Mouse (Mus musculus) midbrain, embryonic 15.5 days (tissue): ENCODE measurements around the gene Gm49630. TPM values are rescaled to one million over a fixed set of nuclear protein-coding genes. Genes with fewer than 3 reads are reported as not detected.
A peak's percentile ranks its signal among the peaks of the same experiment; 100 is the strongest.
"Not testable (repeated sequence)": the region's sequence is repeated elsewhere in the genome, so short reads cannot be mapped to it uniquely, and the experiment has no call there.

Experiments used
- ATAC-seq: fragments of 200-750 bp; cut with Nextera tagmentation; replicated peaks from 2 replicates; pipeline ENCODE4 v1.8.0; 2017; ENCODE audit warnings: moderate TSS enrichment
- H3K27ac ChIP-seq: fragments of 300-500 bp; sonication (generic); 2 replicates; pipeline ENCODE4 v1.5.1; 2015; ENCODE audit warnings: mild to moderate bottlenecking, inconsistent platforms
- H3K27me3 ChIP-seq: fragments of 300-500 bp; sonication (generic); replicated peaks from 2 replicates; pipeline ENCODE4 v1.6.1; 2015; ENCODE audit warnings: inconsistent platforms
- H3K36me3 ChIP-seq: fragments of 300-500 bp; sonication (generic); replicated peaks from 2 replicates; pipeline ENCODE4 v1.6.1; 2015; ENCODE audit warnings: inconsistent platforms
- H3K4me1 ChIP-seq: fragments of 300-500 bp; sonication (generic); 2 replicates; pipeline ENCODE4 v1.6.1; 2015; ENCODE audit warnings: inconsistent platforms
- H3K4me2 ChIP-seq: fragments of 300-500 bp; sonication (generic); 2 replicates; pipeline ENCODE4 v1.6.1; 2015; ENCODE audit warnings: inconsistent platforms, mild to moderate bottlenecking, moderate library complexity
- H3K4me3 ChIP-seq: fragments of 300-500 bp; sonication (generic); 2 replicates; pipeline ENCODE4 v1.5.1; 2015; ENCODE audit warnings: mild to moderate bottlenecking, inconsistent platforms
- H3K9ac ChIP-seq: fragments of 300-500 bp; sonication (generic); 2 replicates; pipeline ENCODE4 v1.6.1; 2015; ENCODE audit warnings: mild to moderate bottlenecking, inconsistent platforms
- H3K9me3 ChIP-seq: fragments of 300-500 bp; sonication (generic); 2 replicates; pipeline ENCODE4 v1.6.1; 2016; ENCODE audit warnings: inconsistent platforms
- WGBS: fragments of 180-500 bp; shearing (Covaris S2); methylation state at CpG from one replicate; pipeline ENCODE4 v1.1.7; 2015; ENCODE audit warnings: mixed read lengths; 5-methylcytosine and 5-hydroxymethylcytosine counted together
- polyA plus RNA-seq: library from polyadenylated mRNA; unstranded; fragments of >200 nt; fragmentation: Nextera tagmentation; extraction: Ambion mirVana; gene quantifications from 2 replicates; pipeline ENCODE4 v1.2.1, GENCODE M21; 2015

Gene Gm49630
- polyA plus RNA-seq, 1 experiment from 2014 or later = not detected

DNA sequence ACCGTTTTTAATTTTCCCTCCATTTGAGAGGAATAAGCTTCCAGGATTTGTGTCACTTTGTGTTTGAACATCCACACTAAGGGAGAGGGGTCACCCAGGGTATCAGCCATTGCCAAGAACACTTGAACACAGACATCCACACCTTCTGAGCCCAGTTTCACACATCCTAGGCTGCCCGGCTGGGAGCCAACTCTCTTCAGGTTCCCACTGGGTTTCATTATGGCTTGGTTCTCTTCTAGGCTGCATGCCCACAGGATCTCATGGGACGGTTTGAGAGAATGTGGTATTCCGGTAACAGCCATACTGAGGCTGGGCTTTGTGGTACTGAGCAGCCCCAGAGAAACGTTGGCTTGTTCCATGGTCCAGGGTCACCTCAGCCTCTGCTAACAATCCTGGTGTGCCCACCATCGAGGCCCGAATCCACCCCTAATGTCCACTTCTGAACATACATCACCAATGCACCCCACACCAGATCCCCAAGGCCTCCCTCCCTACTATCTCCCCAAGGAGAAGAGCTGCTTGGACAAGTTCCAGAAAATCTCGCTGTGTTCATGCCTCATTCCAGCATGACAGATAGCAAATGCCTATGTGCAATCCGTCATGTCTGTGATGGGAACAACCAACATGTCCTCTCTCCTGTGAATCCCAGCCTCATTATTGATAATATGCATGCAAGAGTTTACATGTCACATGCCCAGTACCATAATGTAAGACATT is 10.9 kb downstream of the Gm49630 start:
- H3K9ac ChIP-seq, H3K27me3 ChIP-seq, H3K4me3 ChIP-seq, H3K4me2 ChIP-seq, ATAC-seq, H3K27ac ChIP-seq, H3K9me3 ChIP-seq, H3K36me3 ChIP-seq, H3K4me1 ChIP-seq: not testable (repeated sequence)
- 87% methylated on average over 9 of the region's 9 CpGs for WGBS

DNA sequence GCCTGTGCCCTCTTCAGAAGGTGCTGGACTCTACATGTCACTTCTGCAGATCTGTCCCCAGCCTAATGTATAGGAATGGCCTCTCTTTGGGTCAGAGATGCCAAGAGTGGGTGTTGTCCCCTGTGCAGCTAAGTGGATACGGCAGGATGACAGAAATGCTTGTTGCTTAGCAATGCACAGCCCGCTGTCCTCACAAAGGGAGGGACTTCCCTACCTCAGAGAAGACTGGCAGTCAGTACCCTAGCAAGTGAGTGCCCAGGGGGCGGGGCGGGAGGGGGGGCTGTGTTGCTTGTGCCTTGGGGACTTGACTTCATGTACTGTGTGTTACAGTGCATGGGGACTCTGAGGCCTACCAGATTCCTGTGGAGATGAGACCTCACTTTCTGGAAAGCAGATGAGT is 12.0 kb downstream of the Gm49630 start:
- not testable (repeated sequence) for ATAC-seq

DNA sequence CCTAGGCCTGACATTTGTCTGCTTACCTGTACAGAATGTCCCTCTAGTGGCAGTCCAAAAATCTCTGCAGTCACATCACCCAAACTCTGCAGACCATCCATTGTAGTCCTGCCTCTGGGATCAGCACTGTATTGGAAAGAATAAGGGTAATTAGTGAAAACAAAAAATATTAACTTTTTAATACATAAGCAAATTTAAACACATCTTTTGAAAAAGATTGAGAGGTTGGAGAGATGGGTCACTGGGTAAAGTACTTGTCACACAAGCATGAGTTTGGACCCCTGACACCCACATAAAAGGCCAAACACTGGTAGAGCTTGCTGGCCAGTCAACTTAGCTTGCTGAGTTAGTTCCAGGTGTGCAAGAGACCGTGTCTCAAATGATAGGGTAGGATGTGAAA is 19.2 kb downstream of the Gm49630 start, which contains the start of gene Ttll2:
TSS of gene Ttll2 (minus strand) at position 101 of the 400 bp plus-strand sequence.
- H3K9ac ChIP-seq, H3K27me3 ChIP-seq, H3K27ac ChIP-seq, H3K4me1 ChIP-seq, H3K4me3 ChIP-seq, H3K4me2 ChIP-seq, ATAC-seq, H3K36me3 ChIP-seq, H3K9me3 ChIP-seq: not testable (repeated sequence)
- WGBS = 77% methylated on average over 1 of the region's 1 CpGs

More for the DNA sequence above, 12.0 kb downstream of the Gm49630 start:
- not testable (repeated sequence) for H3K36me3 ChIP-seq, H3K27ac ChIP-seq, H3K4me1 ChIP-seq, H3K4me2 ChIP-seq, H3K9ac ChIP-seq, H3K27me3 ChIP-seq, H3K9me3 ChIP-seq, H3K4me3 ChIP-seq
- WGBS = 69% methylated on average over 4 of the region's 4 CpGs

DNA sequence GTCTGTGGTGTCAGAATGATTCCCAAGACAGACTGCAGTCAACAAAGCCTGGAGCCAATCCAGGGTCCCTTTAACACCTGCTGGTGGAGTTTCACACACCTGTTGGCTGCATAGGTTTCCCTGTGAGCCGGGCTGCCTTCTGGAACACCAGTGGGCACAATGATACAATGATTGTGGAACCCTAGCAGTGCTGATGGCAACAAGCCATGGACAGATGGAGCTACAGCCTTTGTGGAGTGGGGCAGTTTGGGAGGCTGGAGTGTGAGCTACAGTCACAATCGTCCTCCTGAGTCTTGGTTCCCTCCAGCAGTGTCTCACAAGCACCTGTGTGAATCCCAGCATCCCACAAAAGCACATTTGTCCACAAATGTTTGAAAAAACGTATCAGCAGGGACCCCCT is 23.0 kb downstream of the Gm49630 start:
- not testable (repeated sequence) for H3K9me3 ChIP-seq, H3K4me3 ChIP-seq, ATAC-seq, H3K9ac ChIP-seq, H3K36me3 ChIP-seq, H3K4me1 ChIP-seq, H3K4me2 ChIP-seq, H3K27ac ChIP-seq, H3K27me3 ChIP-seq
- 64% methylated on average over 2 of the region's 3 CpGs for WGBS

DNA sequence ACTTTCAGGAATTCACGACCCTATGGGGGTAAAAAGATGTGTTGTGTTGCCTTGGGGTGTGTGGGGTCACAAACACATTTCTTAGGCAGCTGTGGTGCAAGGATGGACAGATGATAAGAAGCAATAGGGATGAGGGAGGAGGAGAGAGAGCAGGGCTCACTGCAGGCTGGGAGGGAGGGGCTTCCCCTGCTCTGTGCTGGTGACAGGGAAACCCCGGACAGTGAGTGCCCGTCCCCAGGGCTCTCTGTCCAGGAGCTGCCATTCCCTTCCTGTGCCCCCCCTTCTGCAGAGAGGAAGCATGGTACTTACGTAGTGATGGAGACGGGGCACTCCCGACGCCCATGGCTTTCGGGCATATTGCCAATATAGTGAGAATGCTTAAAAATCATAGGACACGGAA is 34.4 kb downstream of the Gm49630 start:
- not testable (repeated sequence) for H3K27ac ChIP-seq, H3K36me3 ChIP-seq, H3K9me3 ChIP-seq, H3K4me2 ChIP-seq, H3K9ac ChIP-seq, H3K4me3 ChIP-seq, H3K4me1 ChIP-seq, ATAC-seq, H3K27me3 ChIP-seq
- 70% methylated on average over 7 of the region's 9 CpGs for WGBS

DNA sequence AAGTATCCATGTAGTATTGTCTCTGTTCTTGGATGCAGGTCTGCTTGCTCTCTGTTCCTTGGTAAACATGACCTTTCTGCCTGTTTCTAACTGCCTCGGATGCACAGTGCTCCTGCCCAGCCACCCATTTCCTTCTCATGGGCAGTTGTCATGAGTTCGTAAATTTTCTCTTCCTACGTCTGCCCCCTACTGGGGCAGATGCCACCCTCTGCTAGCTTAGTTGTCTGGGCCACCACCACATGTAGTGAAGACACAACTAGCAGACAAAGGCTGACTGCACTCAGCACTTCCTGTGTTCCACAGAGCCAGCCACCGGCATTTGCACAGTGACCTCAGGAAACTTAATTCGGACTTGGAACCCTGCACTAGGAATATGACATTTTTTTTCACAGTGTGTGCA is 39.0 kb downstream of the Gm49630 start:
- H3K4me1 ChIP-seq, H3K4me2 ChIP-seq, H3K27me3 ChIP-seq, H3K9ac ChIP-seq, ATAC-seq, H3K9me3 ChIP-seq, H3K27ac ChIP-seq, H3K4me3 ChIP-seq, H3K36me3 ChIP-seq: not testable (repeated sequence)
- WGBS = 83% methylated on average over 3 of the region's 5 CpGs

DNA sequence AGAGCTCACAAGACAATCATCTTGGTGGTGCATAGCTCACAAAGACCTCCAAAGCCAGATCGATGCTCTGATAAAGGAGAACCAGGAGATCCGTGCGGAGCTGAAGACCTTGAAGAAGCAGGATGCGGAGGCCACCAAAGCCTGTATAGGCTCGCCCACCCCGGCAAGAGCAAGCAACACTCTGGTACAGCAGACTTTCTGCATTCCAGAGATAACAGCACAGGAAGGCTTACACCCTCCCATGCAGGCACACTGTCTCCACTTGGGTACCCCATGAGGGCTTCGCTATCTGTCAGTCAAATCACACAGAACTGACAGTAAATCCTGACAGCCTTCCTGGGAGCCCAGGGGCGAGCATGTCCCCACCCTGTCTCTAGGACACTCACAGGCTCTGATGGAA is 45.4 kb downstream of the Gm49630 start:
- H3K9me3 ChIP-seq, H3K36me3 ChIP-seq, H3K9ac ChIP-seq, H3K27me3 ChIP-seq, H3K4me1 ChIP-seq, H3K27ac ChIP-seq, ATAC-seq, H3K4me2 ChIP-seq, H3K4me3 ChIP-seq: not testable (repeated sequence)
- 86% methylated on average over 7 of the region's 8 CpGs for WGBS

DNA sequence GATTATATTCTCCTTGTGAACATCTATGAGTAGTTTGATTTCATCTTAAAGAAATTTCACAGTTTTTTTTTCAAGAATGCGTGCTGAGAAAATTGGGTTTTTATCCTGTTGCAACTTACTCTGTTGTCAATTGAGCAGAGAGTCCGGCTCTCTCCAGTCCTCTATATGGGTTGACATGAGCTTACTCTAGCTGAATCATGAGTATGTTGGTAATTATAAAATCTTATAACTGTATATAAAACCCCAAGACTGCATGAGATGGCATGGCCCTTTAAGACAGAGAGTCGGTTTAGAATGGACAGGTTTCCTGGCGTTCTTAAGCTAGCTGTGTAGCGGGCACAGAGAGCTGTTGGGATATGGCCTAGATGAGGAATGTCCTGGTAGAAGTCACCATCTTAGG is 47.4 kb downstream of the Gm49630 start, which contains the start of gene Tcp10a:
TSS of gene Tcp10a (plus strand) at position 301 of the 400 bp plus-strand sequence.
- ATAC-seq, H3K27me3 ChIP-seq, H3K4me3 ChIP-seq, H3K36me3 ChIP-seq, H3K9me3 ChIP-seq, H3K27ac ChIP-seq, H3K4me1 ChIP-seq, H3K4me2 ChIP-seq, H3K9ac ChIP-seq: not testable (repeated sequence)
- 94% methylated on average over 5 of the region's 5 CpGs for WGBS

DNA sequence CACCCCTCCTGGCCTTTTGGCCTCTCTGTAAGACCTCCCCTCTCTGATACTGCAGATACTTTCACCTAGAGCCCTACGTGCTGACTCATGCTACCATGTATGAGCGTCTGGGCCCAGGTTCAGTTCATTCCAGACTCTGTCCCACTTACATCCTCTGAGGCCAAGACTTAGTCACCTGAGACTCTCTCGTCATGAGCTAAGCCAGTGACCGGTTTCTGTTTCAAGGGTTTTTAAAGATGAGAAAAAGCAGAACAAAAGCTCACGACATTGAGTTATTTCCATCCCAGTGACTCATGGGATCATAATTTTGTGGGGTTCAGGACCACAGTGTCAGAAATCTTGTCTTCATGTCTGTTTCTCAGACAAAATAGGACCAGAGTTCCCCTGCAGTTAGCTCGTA is 52.0 kb downstream of the Gm49630 start:
- not testable (repeated sequence) for H3K36me3 ChIP-seq, H3K9me3 ChIP-seq, H3K4me1 ChIP-seq, H3K4me3 ChIP-seq, H3K27me3 ChIP-seq, ATAC-seq, H3K4me2 ChIP-seq, H3K9ac ChIP-seq, H3K27ac ChIP-seq
- WGBS = 93% methylated on average over 6 of the region's 6 CpGs

DNA sequence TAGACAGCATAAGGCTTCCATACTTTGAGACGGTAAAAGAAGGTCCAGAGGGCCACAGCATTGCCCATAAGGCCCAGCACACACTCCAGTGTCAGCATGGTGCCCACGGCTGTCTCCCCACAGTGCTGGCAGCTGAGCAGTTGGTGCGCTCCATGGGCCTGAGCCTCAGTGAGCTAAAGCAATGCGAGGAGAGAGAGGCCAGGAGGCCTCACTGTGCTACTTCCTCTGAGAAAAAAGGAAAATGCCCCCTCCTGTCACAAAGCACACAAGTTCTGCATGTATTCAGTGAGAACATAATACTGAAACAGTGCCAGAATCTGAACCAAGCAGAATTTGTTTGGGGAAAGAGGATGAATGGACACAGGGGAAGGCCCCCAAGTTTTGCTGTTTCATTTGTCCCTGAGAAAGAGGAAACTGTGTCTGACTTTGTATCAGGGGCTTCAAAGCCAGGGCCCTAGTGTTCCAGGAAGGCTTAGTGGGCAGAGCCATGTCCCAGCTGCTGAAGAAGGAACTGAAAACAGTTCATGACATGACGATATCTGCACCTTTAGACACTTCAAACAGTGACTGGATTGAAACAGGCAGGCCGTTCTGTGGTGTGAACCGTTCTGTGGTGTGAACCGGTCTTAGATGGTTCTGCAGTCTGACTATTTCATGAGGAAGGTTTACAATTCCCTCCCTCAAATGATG is 55.9 kb downstream of the Gm49630 start:
- not testable (repeated sequence) for H3K9ac ChIP-seq, H3K4me2 ChIP-seq, ATAC-seq, H3K4me3 ChIP-seq, H3K36me3 ChIP-seq, H3K9me3 ChIP-seq, H3K4me1 ChIP-seq, H3K27me3 ChIP-seq, H3K27ac ChIP-seq
- WGBS = 79% methylated on average over 7 of the region's 8 CpGs

DNA sequence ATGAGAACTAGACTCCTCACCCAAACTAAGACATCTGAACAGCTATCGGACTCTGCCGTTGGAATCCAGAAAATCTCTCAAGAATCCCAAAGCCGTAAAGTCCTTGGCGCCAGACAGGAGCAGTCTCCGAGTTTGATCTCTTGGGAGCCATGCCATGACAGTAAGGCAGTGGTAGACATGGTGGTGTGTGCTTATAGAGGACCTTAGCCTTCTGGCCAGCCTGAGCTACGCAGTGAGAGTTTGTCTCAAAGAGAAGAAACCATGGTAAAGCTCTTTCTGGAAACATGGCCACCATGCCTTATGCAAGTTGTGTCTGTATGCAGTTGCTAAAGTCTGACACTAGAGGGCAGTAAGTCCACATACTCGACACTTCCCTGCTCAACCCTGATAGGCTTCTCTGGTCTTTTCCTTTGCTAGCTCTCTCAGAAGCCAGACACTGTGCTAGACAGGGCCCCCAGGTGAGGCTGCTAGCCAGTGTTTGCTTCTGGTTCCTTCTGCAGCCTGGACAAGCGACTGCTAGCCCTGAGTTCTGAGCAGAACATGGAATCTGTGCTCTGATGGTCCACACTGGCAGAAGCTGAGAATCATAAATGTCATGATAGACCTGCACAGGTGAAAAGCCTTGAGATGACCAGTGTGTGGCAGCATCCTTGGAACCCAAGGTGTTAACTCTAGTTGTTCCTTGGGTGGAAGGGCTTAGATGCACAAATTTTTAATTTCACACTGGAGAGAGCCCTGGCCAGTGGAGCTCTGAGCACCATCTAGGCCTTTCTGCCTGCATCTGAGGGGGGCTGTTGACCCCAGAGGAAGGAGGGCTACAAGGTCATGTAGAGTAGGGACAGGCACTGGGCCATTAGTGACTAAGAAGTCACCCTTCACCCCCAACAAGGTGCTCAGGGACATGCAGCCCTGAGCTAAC is 65.2 kb downstream of the Gm49630 start:
- not testable (repeated sequence) for H3K4me3 ChIP-seq, H3K4me1 ChIP-seq
- WGBS = 65% methylated on average over 8 of the region's 8 CpGs

More for the DNA sequence above, 65.2 kb downstream of the Gm49630 start:
- H3K9me3 ChIP-seq, H3K9ac ChIP-seq, H3K27me3 ChIP-seq, H3K36me3 ChIP-seq, H3K27ac ChIP-seq, H3K4me2 ChIP-seq: not testable (repeated sequence)
- ATAC-seq = peak; percentile 95
